Mouse (Mus musculus) heart, adult 8-10 months (tissue): ENCODE measurements at regions not wholly inside any gene's neighbourhood (a gene's known extent, or its start where the extent isn't known, plus 50 kb on each side); places are given as distances from the start of the nearest gene placed in this dataset.
A peak's percentile ranks its signal among the peaks of the same experiment; 100 is the strongest.

Experiments used
- DNase-seq: peaks from one replicate; pipeline ENCODE4 v3.0.0; 2022; ENCODE audit warnings: low spot score

DNA sequence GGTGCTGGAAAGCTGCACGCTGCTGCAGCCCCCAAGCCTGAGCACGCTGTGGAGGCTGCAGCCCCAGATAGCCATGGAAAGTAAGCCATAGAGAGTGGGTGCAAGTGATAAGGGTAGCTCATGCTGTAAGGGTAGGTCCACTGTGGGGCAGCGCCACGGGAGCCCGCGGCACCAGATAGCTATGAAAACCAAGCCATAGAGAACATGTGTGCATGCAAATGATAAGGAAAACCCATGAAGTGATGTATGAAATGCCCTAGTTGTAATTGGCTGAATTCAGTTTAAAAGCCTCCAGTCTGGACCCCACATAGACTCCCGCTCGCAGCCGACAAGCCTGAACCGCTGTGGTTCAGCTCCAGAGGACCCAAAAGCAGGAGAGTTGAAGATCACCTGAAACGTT, 58.8 kb upstream of the L3mbtl3 start:
- no peak for DNase-seq

DNA sequence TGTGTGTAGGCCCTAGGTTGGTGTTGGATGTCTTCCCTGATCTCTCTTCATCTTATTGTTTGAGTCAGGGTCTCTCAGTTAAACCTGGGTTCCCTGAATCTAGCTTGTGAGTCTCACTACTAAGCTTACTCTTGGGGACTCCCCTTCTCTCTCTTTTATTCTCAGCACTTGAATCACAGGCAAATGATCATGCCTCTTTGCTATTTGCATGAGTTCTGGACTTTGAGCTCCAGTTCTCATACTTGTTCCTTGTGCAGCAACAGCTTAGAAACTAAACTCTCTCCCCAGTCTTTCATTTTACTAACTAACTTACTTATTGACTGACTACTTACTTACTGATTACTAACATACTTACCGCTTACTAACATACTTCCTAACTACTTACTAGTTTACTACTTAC, 64.9 kb upstream of the L3mbtl3 start:
- DNase-seq: no peak

DNA sequence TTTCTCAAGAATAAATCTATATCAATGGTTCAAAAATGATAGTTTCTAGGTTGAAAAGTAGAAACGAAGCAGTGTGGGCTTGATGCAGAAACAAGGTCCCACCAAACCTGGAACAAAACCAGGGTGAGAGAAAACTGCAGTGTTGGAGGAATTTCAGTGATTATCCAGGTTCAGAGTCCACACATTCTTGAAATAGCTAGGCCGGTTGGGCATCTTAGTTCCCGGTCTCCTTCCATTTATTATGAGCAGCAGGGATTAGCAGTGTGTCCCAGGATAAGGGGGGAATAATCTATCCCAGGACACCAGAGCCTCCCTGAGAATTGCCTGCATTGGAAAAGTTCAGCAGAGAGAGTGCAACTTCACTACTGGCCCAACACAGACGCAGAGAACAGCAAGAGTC, 108.5 kb upstream of the L3mbtl3 start:
- no peak for DNase-seq

DNA sequence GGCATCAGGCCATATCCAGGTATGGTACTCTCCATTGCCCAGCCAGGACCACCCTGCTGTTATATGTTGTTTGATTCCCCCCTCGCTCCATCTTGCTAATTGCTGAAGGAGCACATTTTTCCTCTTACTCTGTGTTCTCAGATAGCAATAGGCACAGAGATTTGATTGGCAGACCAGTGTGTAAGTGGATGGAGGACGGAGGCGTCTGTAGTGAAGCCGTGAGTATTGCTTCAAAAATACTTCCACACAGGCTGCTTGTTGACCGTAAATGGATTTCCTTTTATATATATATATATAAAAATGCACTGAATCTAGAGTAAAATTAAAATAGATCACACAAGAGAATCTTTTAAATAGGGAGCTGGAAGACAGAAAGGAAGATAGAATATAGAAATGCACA, 115.6 kb upstream of the L3mbtl3 start:
- no peak for DNase-seq

DNA sequence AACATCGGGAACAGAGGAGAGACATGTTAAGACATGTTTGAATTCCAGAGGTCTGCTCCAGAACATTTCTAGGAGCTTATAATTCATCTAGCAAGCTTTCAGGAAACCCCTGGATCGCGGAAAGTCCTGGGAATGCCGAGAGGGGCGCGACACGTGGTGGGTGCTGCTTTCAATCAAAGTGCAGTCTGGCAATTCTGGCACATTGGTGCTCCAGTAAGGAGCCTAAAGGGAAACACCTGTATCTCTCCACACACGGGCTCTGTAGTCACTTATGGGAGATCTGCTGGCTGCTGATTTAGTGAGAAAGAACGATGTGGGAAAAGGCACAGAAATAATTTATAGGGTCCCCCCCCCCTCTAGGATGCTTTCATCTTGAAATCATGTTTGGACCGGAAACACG, 116.4 kb upstream of the L3mbtl3 start:
- DNase-seq: no peak

DNA sequence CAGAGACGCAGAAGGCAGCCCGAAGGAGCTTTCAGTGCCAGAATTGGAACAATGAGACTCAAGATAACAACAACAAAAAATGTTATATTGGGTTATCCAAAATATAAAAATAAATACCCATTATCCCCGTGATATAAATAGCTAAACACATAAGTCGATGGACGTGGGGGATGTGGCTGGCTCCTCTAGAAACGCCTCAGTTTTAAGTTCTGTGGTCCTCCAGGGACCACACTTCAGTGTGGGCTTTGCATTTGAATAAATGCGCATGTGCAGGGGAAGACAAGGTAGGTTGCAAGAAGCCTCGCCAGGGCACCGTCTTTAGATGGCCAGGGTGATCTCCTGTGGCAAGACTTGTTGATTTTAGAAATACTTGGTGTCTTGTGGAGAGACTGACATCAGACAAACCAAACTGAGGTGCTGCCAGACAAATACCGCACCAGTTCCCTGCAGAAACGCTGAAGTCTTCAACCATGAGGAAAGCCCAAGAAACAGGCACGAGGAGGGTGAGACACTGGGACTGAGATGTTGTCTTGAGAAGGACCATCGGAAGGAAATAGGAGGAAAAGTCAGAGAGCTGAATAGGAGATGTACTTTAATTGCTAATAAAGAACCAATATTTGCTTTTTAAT, 117.2 kb upstream of the L3mbtl3 start:
- no peak for DNase-seq

DNA sequence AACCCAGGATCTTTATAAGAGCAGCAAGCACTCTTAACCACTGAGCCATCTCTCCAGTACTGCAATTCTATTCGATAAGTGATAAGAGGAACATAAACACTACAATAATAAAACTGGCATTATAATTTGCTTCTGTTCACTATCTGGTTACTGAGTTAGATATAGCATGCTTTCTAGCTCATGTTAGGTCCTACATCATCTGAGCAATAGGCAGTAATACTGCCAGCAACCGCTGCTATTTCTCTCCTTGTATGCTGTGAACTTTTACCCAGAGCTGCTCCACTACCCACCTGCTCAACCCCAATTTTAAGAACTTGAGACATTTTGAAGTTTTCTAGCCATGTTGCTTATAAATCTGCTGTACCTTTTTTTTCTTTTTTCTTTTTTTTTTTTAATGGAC, 118.0 kb upstream of the L3mbtl3 start:
- DNase-seq: no peak

DNA sequence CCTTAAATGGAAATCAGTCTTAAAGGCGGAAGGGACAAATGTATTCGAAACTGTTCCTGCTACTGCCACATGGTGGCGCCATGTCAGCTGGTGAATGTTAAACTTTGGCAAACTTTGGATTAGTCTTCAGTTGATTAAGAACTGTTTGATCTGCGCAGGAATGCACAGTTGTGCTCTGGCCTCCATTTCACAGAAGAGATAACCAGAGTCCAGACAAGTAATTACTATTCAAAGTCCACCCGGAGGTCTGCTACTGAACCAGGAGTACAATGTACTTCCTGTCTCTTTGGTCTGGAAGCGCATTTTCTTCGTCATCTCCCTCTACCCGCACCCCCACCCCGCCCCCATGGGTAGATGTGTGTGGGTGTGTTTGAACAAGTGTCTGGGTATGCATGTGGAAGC, 118.6 kb upstream of the L3mbtl3 start:
- DNase-seq: peak; percentile 11

DNA sequence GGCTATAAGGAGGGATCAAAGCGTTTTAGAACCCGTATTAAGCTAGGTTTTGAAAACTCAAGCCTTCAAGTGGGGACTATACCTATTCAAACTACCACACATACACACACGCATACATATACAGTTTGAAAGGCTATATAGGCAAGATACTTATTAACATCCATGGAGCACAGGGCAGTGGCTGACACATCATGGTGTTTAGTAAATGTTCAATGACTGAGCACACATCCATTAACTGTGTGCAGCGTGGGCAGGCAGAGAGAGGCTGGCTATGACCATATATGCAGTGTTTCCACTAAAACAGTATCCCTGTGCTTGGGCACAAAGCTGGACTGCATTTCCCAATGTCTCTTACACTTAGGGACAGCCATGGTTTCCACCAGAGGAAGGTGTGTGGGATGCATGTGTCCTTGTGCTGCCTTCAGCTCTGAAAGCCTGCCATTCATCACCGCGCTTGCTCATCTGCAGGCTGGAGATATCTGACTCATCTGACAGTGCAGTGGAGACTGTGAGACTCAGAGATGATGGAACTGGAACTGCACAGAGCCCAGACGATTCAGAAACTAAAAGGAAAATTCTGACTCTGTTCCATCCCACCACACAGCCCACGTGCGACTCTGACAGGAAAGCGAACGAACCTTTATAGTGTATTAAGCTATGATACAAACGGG, 124.6 kb upstream of the L3mbtl3 start:
- DNase-seq: no peak

DNA sequence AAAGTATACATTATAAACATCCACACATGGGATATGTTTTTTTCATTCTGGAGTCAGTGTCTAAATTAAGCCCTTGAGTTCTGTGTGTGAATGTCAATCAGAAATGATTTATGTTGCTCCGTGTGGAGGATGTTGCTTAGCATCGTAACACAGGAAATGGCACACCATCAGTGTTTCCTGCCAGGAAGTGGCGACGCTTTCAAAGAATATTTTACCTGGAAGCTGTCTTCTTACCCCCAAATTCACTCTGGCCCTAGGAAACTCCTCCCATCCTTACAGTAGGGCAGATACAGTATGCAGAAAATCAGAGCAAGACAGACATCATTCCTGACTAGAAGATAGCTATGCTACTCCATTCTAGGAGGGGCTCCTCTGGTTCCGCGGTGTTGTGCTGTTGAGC, 145.1 kb upstream of the L3mbtl3 start:
- DNase-seq: no peak

DNA sequence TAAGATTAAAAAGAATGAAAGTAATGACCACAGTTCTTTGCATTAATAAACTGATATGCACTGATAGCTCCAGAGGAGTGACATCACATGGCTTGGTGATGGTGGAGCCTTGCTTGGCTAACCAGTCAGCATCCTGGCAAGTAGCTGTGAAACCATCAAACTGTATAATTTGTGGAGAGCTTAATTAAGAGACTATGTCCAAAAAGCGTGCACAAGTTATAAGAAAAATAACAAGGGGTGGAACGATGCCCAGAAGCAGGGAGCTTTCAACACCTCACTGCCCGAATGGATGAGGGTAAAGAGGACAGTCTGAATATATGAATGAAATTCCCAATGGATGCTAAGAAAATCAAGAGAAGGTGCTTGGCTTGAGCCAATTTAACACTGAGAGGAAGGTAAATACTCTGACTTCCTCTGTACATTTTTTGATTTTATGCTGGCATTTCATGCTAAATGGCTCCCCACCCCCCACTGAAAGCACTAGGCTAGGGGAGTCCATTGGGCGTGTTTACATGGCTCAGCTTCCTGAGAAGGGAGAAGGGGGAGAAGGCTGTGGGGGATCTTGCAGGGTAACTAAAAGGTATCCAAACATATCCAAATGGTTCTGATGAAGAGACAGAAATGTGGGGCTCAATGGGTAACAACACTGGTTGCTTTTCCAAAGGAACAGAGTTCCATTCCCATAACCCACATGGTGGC, 150.2 kb upstream of the L3mbtl3 start:
- no peak for DNase-seq

DNA sequence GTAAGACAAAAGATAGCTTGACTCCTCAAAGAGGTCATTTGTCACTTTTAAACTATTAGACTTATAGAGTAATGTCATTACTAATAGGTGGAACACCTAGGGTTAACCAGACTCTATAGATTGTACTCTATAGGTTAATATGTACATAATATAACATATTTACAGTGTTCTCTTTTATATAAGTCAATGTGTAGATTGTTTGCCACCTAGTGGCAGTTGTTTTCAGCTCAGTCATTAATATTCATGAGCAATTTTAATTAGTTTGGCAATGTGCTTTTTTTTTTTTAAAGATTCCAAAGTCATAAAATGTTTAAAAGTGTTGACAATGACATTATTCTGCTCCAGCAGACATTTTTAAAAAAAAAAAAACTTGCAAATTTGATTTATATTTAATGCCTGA, 164.4 kb upstream of the L3mbtl3 start:
- no peak for DNase-seq

DNA sequence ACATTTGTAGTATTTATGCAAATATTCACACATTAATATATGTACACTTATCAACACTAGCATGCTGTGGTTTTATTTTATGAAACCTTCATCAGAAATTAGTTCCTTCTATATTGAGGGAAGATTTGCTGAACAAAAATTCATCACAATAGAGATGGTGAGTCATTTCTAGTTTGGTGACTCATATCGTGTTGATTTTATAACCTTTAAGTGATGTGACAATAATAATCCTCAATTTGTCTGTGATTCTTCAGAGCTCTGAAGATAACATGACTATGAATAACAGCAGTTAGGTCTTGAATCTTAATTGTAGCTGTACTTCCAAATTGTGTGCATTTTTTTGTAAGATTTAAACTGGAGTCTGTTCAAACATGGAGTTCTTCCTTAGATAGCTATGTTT, 168.3 kb upstream of the L3mbtl3 start:
- no peak for DNase-seq

DNA sequence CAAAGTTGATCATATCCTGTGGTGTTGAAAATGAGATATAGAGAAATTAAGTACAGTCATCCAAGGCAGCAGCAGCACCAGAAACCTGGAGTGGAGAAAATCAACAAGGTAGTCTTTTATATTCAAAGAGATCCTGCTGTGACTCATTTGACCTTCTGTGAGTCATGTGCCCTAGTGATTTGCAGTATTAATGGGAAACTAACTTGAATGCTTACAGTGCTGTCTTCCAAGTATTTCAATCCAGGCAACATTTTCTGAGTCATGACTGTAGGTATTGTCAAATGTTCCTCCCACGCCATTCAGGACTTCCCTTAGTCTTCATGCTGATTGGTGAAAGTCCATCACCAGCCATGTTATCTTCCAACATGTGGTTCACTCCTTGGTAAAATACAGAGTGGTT, 169.0 kb upstream of the L3mbtl3 start:
- no peak for DNase-seq

DNA sequence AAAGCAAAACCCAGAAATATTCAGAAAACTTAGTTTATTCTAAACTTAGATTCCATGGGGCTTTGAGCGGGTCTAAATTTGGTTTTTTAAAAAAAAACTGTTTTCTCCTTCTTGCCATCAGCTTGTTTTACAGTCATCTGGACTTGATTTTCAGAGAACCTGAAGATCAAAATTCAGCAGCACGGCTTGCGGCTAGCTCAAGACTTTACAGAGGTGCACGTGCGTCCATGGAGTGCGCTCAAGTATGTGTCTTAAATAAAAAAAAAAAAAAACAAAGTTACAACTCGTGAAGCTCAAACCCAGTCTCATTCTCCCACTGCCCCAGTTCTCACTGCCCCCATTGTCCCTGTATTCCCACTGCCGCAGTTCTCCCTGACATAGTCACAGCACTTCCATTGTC, 180.5 kb upstream of the L3mbtl3 start:
- no peak for DNase-seq

DNA sequence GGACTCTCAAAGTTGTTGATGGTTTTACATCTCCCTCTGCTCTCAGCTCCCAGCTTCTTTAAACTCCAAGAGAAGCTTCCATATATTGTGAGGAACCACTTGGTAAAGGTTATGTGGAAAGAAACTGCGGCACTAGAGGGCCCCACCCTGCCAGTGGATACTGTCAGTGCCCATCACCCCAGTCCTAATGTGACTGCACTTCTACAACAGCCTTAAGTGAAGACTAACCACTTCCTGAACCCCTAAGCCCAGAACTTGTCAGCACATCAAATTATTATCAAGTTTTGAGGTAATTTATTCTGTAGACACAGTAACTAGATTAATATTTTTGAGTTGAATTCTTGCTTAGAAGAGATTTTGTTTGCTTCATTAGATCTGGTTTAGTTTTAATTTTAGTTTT, 182.3 kb upstream of the L3mbtl3 start:
- DNase-seq: no peak

DNA sequence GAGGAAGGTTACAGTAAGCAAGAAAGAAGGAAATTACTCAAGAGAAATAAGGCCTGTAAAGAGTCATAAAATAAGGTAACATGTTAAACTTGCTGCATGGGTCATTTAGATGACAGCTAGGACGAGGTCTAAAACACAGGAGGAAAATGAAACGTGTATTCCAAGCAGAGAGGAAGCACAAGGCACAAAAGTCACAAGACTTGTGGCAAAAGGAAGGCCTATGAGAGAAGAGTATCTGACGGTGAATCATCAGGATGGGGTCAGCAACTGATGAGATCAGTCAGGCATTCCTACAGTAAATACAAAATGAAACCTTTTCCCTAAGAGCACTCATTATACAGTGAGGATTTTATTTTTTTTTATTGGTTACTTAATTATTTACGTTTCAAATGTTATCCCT, 183.6 kb upstream of the L3mbtl3 start:
- no peak for DNase-seq

DNA sequence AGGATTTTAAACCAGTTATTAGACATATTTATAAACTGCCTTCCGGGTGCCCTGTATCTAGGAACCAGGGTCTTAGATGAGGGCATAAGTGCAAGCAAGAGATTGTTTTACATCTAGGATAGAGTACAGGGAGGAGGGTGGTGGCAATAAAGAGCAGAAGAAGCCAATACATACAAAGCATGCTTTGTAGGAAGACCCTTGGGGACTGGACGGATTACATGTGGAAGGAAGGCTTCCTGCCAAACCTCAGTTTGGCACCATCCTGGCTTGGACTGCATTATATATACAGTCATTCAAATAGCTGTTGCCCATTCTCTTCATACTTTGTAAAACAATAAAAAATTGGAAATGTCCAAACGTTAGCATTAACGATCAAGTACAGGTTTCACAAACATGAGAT, 184.7 kb upstream of the L3mbtl3 start:
- no peak for DNase-seq

DNA sequence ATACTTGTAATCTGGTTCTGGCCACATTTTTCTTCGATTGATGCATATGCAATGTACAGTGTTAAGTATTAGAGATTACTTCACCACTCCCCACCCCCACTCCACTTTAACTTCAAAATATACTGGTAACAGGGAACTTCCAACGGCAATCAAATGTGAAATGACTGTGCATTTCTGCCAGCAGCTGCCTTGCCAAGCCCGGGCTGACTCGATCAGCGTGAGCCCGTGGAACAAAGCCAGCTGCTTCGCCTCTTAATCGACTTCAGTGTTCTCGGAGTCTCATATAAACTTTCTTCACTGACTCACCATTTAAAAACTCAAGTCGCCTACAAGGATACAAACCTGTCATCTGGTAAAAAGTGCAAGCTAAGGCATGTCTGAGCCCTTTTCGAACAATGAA, 188.7 kb upstream of the L3mbtl3 start:
- peak; percentile 35 for DNase-seq

DNA sequence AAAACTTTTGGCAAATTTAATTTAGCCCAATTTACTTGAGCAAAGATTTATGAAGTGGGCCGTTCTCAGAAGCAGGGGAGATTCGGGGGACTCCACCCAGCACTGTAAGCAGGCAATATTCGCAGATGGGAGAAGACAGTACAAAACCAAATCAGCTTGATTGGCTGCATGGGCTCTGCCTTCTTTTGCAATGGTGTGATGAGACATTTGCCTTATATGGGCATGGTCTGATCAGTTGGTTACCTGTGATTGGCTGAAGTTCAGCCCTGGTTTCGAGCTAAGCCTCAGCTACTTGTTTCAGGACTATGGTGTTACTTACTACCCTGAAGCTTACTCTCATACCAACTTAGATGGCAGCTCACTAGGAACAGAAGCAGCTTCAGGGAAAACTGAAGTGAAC, 185.6 kb upstream of the Arhgap18 start:
- DNase-seq: no peak

DNA sequence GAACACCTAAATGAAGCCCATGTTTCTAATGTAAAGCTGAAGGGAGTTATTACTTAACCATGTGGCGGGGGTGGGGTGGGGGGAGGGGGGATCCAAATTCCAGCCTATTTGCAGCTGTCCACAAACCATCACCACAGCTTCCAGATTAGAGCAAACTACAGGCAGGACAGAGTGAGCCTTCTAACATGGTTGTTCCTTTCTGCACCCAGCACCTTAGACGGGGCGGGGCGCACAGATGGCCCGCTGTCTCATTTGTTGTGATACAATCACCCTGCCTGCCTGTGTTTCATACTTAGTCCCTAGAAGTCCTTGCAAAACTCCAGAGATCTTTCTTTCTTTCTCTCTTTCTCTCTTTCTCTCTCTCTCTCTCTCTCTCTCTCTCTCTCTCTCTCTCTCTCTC, 182.8 kb upstream of the Arhgap18 start:
- no peak for DNase-seq

DNA sequence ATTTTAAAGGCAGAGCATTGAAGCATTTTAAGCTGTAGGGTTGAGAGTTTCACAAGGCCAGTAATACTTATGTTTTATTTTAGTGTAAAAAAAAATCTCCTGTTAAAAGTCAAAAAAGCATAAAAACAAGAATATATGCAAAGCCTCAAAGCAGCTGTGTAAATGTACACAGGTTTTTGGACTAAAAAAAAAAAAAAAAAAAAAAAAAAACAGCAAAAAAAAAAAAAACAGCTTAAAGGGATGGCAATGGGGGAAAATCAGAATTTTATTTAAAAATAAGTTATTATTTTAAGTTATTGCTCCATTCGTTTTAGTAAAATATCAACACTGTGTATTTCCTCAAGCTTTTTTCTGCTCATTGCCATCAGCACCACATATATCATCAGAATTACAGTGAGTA, 181.8 kb upstream of the Arhgap18 start:
- no peak for DNase-seq

DNA sequence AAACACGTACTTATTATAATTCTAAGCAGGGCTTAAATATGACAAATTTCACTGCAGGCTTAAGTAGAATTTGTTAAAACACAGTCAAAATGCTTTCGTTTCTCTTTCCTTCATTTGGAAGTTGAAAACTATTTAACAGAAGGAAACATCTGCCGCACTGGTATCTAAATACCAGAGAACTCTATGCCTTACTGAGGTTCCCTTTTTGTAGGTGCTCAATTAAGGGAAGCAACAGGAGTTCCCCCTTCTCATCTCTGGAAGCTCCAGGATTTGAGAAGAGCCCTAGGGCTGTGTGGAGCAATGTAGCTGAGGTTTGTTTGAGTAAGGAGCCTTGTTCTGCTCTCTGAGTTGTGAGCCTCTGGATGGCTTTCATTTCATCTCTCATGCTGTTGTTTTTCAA, 177.1 kb upstream of the Arhgap18 start:
- no peak for DNase-seq
